Mouse (Mus musculus) liver, postnatal 0 days (tissue): ENCODE measurements around the gene Hoxd10. TPM values are rescaled to one million over a fixed set of nuclear protein-coding genes. Genes with fewer than 3 reads are reported as not detected.
A peak's percentile ranks its signal among the peaks of the same experiment; 100 is the strongest.

Experiments
- ATAC-seq: fragments of 200-750 bp; cut with Nextera tagmentation; 2 replicates; pipeline ENCODE4 v1.8.0; 2017; ENCODE audit warnings: mild to moderate bottlenecking, moderate library complexity
- DNase-seq: peaks from one replicate; pipeline ENCODE4 v3.0.0-alpha.2; 2016
- H3K27ac ChIP-seq: fragments of 300-500 bp; sonication (generic); 2 replicates; pipeline ENCODE4 v1.5.1; 2014; ENCODE audit warnings: antibody characterized with exemption, moderate library complexity, mild to moderate bottlenecking, low read depth
- H3K27me3 ChIP-seq: fragments of 300-500 bp; sonication (generic); 2 replicates; pipeline ENCODE4 v1.6.1; 2014; ENCODE audit warnings: low read length, control low read depth, mixed read lengths; ENCODE audit not compliant: insufficient read depth
- H3K36me3 ChIP-seq: fragments of 300-500 bp; sonication (generic); replicated peaks from 2 replicates; pipeline ENCODE4 v1.6.1; 2014; ENCODE audit warnings: mild to moderate bottlenecking, control low read depth, low read length, moderate library complexity, mixed read lengths; ENCODE audit not compliant: insufficient read depth
- H3K4me1 ChIP-seq: fragments of 300-500 bp; sonication (generic); 2 replicates; pipeline ENCODE4 v1.6.1; 2014; ENCODE audit warnings: antibody characterized with exemption, mild to moderate bottlenecking, control low read depth; ENCODE audit not compliant: insufficient read depth
- H3K4me2 ChIP-seq: fragments of 300-500 bp; sonication (generic); 2 replicates; pipeline ENCODE4 v1.6.1; 2014; ENCODE audit warnings: low read depth, mild to moderate bottlenecking, low read length, moderate library complexity, mixed read lengths
- H3K4me3 ChIP-seq: fragments of 300-500 bp; sonication (generic); 2 replicates; pipeline ENCODE4 v1.5.1; 2014; ENCODE audit warnings: low read depth, low read length
- H3K9ac ChIP-seq: fragments of 300-500 bp; sonication (generic); replicated peaks from 2 replicates; pipeline ENCODE4 v1.6.1; 2014; ENCODE audit warnings: mild to moderate bottlenecking, moderate library complexity
- H3K9me3 ChIP-seq: fragments of 300-500 bp; sonication (generic); 2 replicates; pipeline ENCODE4 v1.6.1; 2016; ENCODE audit warnings: mild to moderate bottlenecking, control low read depth, low read length, mixed read lengths
- CTCF ChIP-seq: sonication (generic); IDR thresholded peaks from 2 replicates; pipeline ENCODE4 v1.5.1; 2016; ENCODE audit warnings: antibody characterized with exemption, low read depth
- EP300 ChIP-seq: IDR thresholded peaks from 2 replicates; pipeline ENCODE4 v1.6.1; 2016; ENCODE audit warnings: antibody characterized with exemption, low read depth, mild to moderate bottlenecking
- WGBS: fragments of 180-500 bp; shearing (Covaris S2); extraction: QIAGEN DNeasy Blood & Tissue Kit; methylation state at CpG from one replicate; pipeline ENCODE4 v1.1.7; 2014; ENCODE audit not compliant: insufficient replicate concordance; 5-methylcytosine and 5-hydroxymethylcytosine counted together
- polyA plus RNA-seq: library from polyadenylated mRNA; unstranded; fragments of >200 nt; fragmentation: Nextera tagmentation; extraction: Ambion mirVana; gene quantifications from 2 replicates; pipeline ENCODE4 v1.2.1, GENCODE M21; 2015

Hoxd10 gene
- polyA plus RNA-seq, 1 experiment from 2014 or later: not detected

DNA sequence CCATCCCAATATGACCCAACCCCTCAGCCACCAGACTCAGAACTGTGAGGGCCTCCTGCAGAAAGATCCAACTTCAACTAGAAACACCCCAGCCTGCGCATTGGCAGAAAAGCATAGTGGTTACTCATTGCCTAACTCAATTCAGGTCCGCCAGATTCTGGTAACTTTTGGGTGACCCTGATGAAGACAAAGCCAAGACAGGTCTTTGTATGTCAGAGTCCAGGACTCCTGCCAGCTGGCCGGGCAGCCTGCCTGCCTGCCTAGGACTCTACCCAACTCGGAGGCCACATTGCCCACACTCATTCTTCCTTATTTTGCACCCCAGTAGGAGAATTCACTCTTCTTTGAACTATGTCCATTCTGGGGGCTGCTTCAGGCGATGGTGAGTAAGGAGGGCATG, 34.8 kb downstream of the Hoxd10 start, which contains the start of gene Gm28230:
TSS of gene Gm28230 (plus strand) at position 178 of the 400 bp plus-strand sequence.
- Histone ChIP-seq H3K27ac (no peak within 1 kb of the TSS), H3K9me3 (no peaks in the 10 kb centered on the region), H3K4me1 (no peaks in the 10 kb centered on the region), H3K4me2 (0 out of 2 replicates have a peak within 1 kb of the TSS, but pooled peaks have one; percentile 2), H3K9ac (no peak within 1 kb of the TSS), H3K27me3 (peaks cover 94% of the 10 kb centered on the region), H3K36me3 (no peaks in the 10 kb centered on the region), H3K4me3 (0 out of 2 replicates have a peak within 1 kb of the TSS, but pooled peaks have one; percentile 10)
- WGBS: 45% methylated on average over 5 of the region's 5 CpGs
- ATAC-seq (no peak), DNase-seq (no peak)
- TF ChIP-seq CTCF (no peak), EP300 (no peak)

DNA sequence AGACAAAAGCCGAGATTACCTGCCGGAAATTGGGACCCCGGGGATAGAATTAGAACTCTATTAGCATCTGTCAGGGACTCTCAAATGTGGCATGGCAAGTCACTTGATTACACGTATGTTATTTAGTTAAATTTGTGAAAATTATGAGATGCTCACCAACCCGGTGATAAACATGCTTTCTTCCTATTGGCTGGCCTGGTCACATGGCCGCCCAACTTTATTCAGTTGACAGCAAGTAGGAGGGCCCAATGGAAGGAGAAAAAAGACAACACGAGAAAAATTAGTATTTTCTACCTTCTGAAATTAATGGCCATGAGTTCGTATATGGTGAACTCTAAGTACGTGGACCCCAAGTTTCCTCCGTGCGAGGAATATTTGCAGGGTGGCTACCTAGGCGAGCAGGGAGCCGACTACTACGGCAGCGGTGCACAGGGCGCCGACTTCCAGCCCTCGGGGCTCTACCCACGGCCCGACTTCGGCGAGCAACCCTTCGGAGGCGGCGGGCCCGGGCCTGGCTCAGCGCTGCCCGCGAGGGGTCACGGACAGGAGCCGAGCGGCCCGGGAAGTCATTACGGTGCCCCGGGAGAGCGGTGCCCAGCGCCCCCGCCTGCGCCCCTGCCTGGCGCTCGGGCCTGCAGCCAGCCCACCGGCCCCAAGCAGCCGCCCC, 35.4 kb downstream of the Hoxd10 start:
- no peak for ATAC-seq
- 0 out of 2 replicates have a peak overlapping the region, but pooled peaks have one; percentile 2 for H3K4me2 ChIP-seq
- no peaks in the 10 kb centered on the region for H3K9me3 ChIP-seq
- no peaks in the 10 kb centered on the region for H3K36me3 ChIP-seq
- DNase-seq: no peak
- H3K4me3 ChIP-seq: 0 out of 2 replicates have a peak overlapping the region, but pooled peaks have one; percentile 10
- no peak overlapping the region for H3K27ac ChIP-seq
- peaks cover 95% of the 10 kb centered on the region for H3K27me3 ChIP-seq
- WGBS: 6% methylated on average over 35 of the region's 43 CpGs
- no peak for TF ChIP-seq CTCF
- no peak for TF ChIP-seq EP300
- no peaks in the 10 kb centered on the region for H3K4me1 ChIP-seq
- H3K9ac ChIP-seq: no peak overlapping the region

GRCm38 (mm10) chr2:74727640-74728302, 36.0 kb downstream of the Hoxd10 start:
- Histone ChIP-seq H3K4me3 (no peak overlapping the region), H3K36me3 (no peaks in the 10 kb centered on the region), H3K4me1 (no peaks in the 10 kb centered on the region; the same call in 1 of the 2 replicates), H3K9ac (no peak overlapping the region), H3K9me3 (no peaks in the 10 kb centered on the region), H3K27me3 (peaks cover 95% of the 10 kb centered on the region), H3K27ac (no peak overlapping the region), H3K4me2 (no peak overlapping the region)
- ATAC-seq (no peak), DNase-seq (no peak)
- 7% methylated on average over 25 of the region's 25 CpGs for WGBS
- TF ChIP-seq EP300: no peak
- no peak for TF ChIP-seq CTCF

GRCm38 (mm10) chr2:74728303-74728680, 36.6 kb downstream of the Hoxd10 start:
- no peak overlapping the region for H3K4me3 ChIP-seq
- WGBS: 30% methylated on average over 13 of the region's 13 CpGs

GRCm38 (mm10) chr2:74730331-74730730, 38.6 kb downstream of the Hoxd10 start:
- DNase-seq (no peak), ATAC-seq (no peak)
- no peak overlapping the region for H3K4me3 ChIP-seq
- H3K9me3 ChIP-seq: no peaks in the 10 kb centered on the region
- no peak overlapping the region for H3K9ac ChIP-seq
- 34% methylated on average over 8 of the region's 8 CpGs for WGBS
- H3K4me1 ChIP-seq: no peaks in the 10 kb centered on the region; the same call in 1 of the 2 replicates
- no peak for TF ChIP-seq CTCF
- TF ChIP-seq EP300: no peak
- H3K27me3 ChIP-seq: peaks cover 95% of the 10 kb centered on the region
- no peak overlapping the region for H3K4me2 ChIP-seq
- no peak overlapping the region for H3K27ac ChIP-seq
- H3K36me3 ChIP-seq: no peaks in the 10 kb centered on the region

More at GRCm38 (mm10) chr2:74728303-74728680, 36.6 kb downstream of the Hoxd10 start:
- H3K27ac ChIP-seq: no peak overlapping the region
- no peak for DNase-seq
- H3K4me2 ChIP-seq: no peak overlapping the region
- TF ChIP-seq EP300 (no peak), CTCF (no peak)
- H3K9ac ChIP-seq: no peak overlapping the region
- no peaks in the 10 kb centered on the region; the same call in 1 of the 2 replicates for H3K4me1 ChIP-seq
- no peaks in the 10 kb centered on the region for H3K9me3 ChIP-seq
- ATAC-seq: no peak
- H3K36me3 ChIP-seq: no peaks in the 10 kb centered on the region
- H3K27me3 ChIP-seq: peaks cover 95% of the 10 kb centered on the region

DNA sequence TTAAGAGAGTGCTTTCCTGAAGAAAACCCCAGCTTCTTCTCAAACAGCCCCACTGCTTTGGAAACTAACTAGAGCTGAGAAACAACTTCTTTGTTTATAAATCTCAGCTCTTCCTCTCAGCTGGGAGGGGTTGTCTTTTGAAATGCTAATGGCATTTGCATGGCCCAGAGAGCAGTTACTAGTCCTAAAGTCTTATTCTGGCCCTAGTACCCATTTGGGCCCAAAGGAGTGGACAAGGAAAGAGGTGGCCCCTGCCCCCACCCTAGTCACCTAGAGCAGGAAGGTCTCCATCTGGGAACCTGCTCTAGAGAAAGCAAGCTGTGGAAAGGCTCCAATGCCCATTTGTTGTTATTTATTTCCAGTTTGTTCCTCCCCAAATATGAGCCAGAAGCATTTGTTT, 39.3 kb downstream of the Hoxd10 start:
- no peaks in the 10 kb centered on the region; the same call in 1 of the 2 replicates for H3K4me1 ChIP-seq
- DNase-seq: no peak
- H3K27me3 ChIP-seq: peaks cover 96% of the 10 kb centered on the region
- no peaks in the 10 kb centered on the region for H3K9me3 ChIP-seq
- H3K9ac ChIP-seq: no peak overlapping the region
- no peak for TF ChIP-seq EP300
- TF ChIP-seq CTCF: no peak
- no peak for ATAC-seq
- H3K27ac ChIP-seq: no peak overlapping the region
- H3K4me2 ChIP-seq: no peak overlapping the region
- H3K36me3 ChIP-seq: no peaks in the 10 kb centered on the region
- H3K4me3 ChIP-seq: no peak overlapping the region
